Mouse (Mus musculus) testis, adult 2 months (tissue): ENCODE data around the gene Fign.

Experiments
- CTCF ChIP-seq: fragments of 200-500 bp; IDR thresholded peaks from 2 replicates; pipeline ENCODE4 v1.5.1; 2012; ENCODE audit warnings: low read depth, mild to moderate bottlenecking, inconsistent platforms, low read length, moderate library complexity; ENCODE audit not compliant: control insufficient read depth, insufficient read depth, insufficient replicate concordance
- POLR2A ChIP-seq: fragments of 200-500 bp; IDR thresholded peaks from 2 replicates; pipeline ENCODE4 v1.6.1; 2012; ENCODE audit warnings: low read depth, mild to moderate bottlenecking, inconsistent platforms, low read length, moderate library complexity; ENCODE audit not compliant: control insufficient read depth

- TF ChIP-seq CTCF (no peak), POLR2A (no peak)
These were observed 23.0 kb downstream of the Fign start for GRCm38 (mm10) chr2:64074602-64075389.
